Mouse (Mus musculus) retina, embryonic 14.5 days (tissue): ENCODE measurements at regions not wholly inside any gene's neighbourhood (a gene's known extent, or its start where the extent isn't known, plus 50 kb on each side); places are given as distances from the start of the nearest gene placed in this dataset.

Experiments
- DNase-seq: peaks from one replicate; pipeline ENCODE4 v3.0.0-alpha.2; 2015; ENCODE audit warnings: low spot score

DNA sequence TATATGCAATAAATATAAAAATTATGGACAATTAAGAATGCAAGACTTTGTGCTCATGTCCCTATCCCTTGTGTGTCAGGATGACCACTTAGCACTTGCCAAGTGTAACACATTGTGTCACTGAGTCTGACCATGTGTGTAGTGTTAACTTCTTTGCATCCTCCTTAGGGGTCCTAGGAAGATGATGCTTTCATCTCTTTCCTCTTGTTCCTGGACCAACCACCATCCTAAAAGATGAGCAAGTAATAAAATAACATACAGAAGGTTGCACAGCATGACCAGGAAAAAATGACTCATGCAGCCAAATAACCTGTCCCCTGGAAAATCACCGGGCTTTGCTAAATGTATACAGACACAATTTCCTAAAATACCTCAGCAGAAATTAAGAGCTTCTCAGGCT lies 121.1 kb upstream of the Kcnip4 start:
- DNase-seq, result no peak

- DNase-seq, result no peak
These were observed 119.9 kb upstream of the Kcnip4 start for GRCm38 (mm10) chr5:49644606-49645005.

DNA sequence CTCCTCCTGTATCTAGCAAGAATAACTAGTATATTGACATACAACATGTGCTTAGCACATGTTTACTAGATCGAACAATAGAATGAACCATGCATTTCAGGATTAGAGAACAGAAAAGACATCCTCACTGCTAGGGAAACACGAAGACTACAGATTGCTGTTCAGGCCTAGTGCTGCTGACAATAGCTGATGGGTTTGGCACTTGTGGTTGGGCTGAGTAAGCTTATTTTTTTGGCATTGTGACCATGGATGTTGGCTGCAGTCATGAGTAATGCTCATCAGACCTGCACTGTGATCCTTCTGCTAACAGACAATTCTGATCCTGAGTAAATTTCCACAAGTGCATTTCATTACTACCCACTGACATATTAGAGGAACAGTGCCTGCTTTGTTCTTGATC lies 117.7 kb upstream of the Kcnip4 start:
- no peak for DNase-seq

DNA sequence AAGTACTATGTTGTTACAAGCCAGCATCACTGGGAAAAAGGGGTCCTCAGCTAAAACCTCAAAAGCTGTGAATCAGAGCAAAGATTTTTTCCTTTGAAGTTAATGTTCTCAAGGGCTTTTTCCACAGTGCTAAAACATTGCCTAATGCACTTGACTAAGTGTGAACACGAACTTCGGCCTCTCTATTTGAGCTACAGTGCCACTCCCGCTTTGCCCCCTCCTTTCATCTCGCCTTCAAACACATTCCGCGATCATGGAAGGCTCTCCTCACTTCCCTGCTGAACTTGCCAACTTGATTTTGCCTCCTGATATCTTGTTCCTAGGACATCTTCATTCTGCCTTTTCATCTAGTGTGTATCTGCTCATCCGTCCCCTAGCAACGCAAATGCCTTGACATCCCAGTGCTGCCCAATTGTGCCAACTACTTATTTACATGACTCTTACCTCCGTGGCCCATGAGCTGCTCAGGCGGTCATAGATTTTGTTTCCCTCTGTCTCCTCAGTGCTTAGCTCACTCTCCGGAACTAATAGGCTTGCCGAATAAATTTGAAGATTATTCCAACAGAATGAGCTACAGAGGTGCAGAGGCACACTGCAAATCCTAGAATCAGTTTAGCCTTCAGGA lies 116.6 kb upstream of the Kcnip4 start:
- DNase-seq, result peak; percentile 50

- DNase-seq, result no peak
These were observed 114.9 kb upstream of the Kcnip4 start for GRCm38 (mm10) chr5:49639637-49640036.

DNA sequence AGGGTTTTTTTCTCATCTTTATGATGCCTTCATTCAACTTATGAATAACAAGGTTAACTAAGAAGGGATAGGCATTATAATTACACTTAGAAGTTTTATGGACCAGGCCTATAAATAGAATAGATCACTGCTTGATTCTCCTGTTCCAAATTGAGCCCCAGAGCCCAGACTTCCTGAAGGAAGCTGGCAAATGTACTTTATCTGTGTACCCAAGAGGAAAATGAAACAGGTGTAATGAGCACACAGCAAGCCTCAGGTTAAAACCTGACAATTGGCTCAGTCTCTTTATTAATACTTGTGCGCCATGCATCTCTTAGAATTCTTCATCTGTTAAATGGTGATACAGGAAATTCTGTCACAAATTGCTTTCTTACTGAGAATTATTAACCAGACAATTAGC lies 95.4 kb upstream of the Kcnip4 start:
- no peak for DNase-seq

DNA sequence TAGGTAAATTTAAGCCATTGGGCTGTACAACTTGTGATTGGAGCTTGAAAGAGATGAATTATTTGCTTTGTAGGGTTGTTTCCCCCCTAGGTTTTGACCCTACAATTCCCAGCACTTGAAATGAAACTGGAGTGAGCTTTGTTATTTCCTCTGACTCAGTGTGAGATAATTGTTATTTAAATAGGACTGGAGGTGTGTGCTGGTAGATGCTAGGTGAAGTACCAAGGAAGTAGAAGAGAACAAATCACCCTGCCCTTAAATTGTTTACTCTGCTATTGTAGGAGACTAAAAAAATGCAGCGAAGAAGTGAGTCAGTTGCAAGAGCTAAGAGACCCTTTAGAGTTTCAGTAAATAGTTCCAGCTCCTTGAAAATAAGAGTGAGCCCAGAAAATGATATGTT lies 82.1 kb upstream of the Kcnip4 start:
- DNase-seq, result no peak

DNA sequence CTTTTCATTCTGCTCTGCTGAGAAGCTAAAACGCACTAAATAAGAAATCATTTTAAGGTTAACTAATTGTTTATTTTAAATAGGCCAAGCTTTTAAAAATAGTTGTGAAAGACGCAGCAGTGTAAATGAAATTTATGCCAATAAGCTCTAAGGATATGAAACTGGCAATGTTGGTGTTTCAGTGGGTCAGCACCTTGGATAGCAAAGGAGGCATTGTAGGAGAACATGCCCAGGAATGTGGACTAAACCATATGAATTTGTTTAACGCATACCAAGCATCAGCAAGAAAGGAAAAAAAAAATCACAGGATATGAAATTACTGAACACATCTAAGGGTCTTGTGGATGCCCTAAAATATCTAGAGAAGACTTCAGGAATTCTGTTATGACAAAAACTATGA lies 56.1 kb upstream of the Kcnip4 start:
- DNase-seq, result peak; percentile 1

GRCm38 (mm10) chr5:49575901-49576300 lies 51.2 kb upstream of the Kcnip4 start:
- no peak for DNase-seq
